Mouse (Mus musculus) limb, embryonic 13.5 days (tissue): ENCODE data around the gene Pomt1. TPM values are rescaled to one million over a fixed set of nuclear protein-coding genes. Genes with fewer than 3 reads are reported as not detected.
A peak's percentile ranks its signal among the peaks of the same experiment; 100 is the strongest.

ENCODE experiments used
- ATAC-seq: fragments of 200-750 bp; cut with Nextera tagmentation; 2 replicates; pipeline ENCODE4 v1.8.0; 2017; ENCODE audit warnings: low read depth, moderate number of reproducible peaks, moderate TSS enrichment; ENCODE audit not compliant: low FRiP score
- H3K27ac ChIP-seq: fragments of 300-500 bp; sonication (generic); 2 replicates; pipeline ENCODE4 v1.5.1; 2015; ENCODE audit warnings: inconsistent platforms, mild to moderate bottlenecking, moderate library complexity
- H3K27me3 ChIP-seq: fragments of 300-500 bp; sonication (generic); 2 replicates; pipeline ENCODE4 v1.6.1; 2015; ENCODE audit warnings: mild to moderate bottlenecking, inconsistent platforms
- H3K36me3 ChIP-seq: fragments of 300-500 bp; sonication (generic); 2 replicates; pipeline ENCODE4 v1.6.1; 2015; ENCODE audit warnings: inconsistent platforms, mild to moderate bottlenecking, moderate library complexity
- H3K4me1 ChIP-seq: fragments of 300-500 bp; sonication (generic); 2 replicates; pipeline ENCODE4 v1.6.1; 2015; ENCODE audit warnings: inconsistent platforms
- H3K4me2 ChIP-seq: fragments of 300-500 bp; sonication (generic); replicated peaks from 2 replicates; pipeline ENCODE4 v1.6.1; 2015; ENCODE audit warnings: inconsistent platforms, mild to moderate bottlenecking, moderate library complexity
- H3K4me3 ChIP-seq: fragments of 300-500 bp; sonication (generic); 2 replicates; pipeline ENCODE4 v1.5.1; 2015; ENCODE audit warnings: moderate library complexity, mild to moderate bottlenecking, inconsistent platforms
- H3K9ac ChIP-seq: fragments of 300-500 bp; sonication (generic); 2 replicates; pipeline ENCODE4 v1.6.1; 2015; ENCODE audit warnings: mild to moderate bottlenecking, inconsistent platforms
- H3K9me3 ChIP-seq: fragments of 300-500 bp; sonication (generic); 2 replicates; pipeline ENCODE4 v1.6.1; 2016; ENCODE audit warnings: inconsistent platforms
- WGBS: fragments of 180-500 bp; shearing (Covaris S2); methylation state at CpG from one replicate; pipeline ENCODE4 v1.1.7; 2015; 5-methylcytosine and 5-hydroxymethylcytosine counted together
- polyA plus RNA-seq: library from polyadenylated mRNA; unstranded; fragments of >200 nt; fragmentation: Nextera tagmentation; extraction: Ambion mirVana; gene quantifications from 2 replicates; pipeline ENCODE4 v1.2.1, GENCODE M21; 2015

Gene Pomt1
- polyA plus RNA-seq, 1 experiment from 2014 or later = 28.0 TPM

- Histone ChIP-seq H3K27me3 (no peaks in the 10 kb centered on the region), H3K9me3 (no peaks in the 10 kb centered on the region), H3K4me3 (no peak overlapping the region), H3K36me3 (peaks cover 64% of the 10 kb centered on the region), H3K9ac (no peak overlapping the region), H3K4me2 (no peak overlapping the region), H3K27ac (no peak overlapping the region), H3K4me1 (peaks cover 8% of the 10 kb centered on the region)
- WGBS = 92% methylated on average over 11 of the region's 11 CpGs
- ATAC-seq = no peak
These were observed 19.9 kb downstream of the Pomt1 start for GRCm38 (mm10) chr2:32256273-32256672.

GRCm38 (mm10) chr2:32258887-32259533, 22.6 kb downstream of the Pomt1 start:
- no peak overlapping the region for H3K27ac ChIP-seq
- WGBS = 57% methylated on average over 6 of the region's 6 CpGs
- no peak for ATAC-seq

GRCm38 (mm10) chr2:32259657-32260417, 23.4 kb downstream of the Pomt1 start, which contains the start of gene Uck1:
Uck1 (minus strand) TSS chr2:32260159.
- H3K4me2 ChIP-seq = peak within 1 kb of the TSS; percentile 85
- H3K27ac ChIP-seq = peak within 1 kb of the TSS; percentile 39; the same call in 1 of the 2 replicates
- WGBS = 2% methylated on average over 59 of the region's 59 CpGs
- no peaks in the 10 kb centered on the region for H3K9me3 ChIP-seq
- peaks cover 28% of the 10 kb centered on the region for H3K36me3 ChIP-seq
- H3K4me1 ChIP-seq = peaks cover 8% of the 10 kb centered on the region
- peak within 1 kb of the TSS; percentile 87 for H3K9ac ChIP-seq
- no peaks in the 10 kb centered on the region for H3K27me3 ChIP-seq
- ATAC-seq = peak; percentile 88
- H3K4me3 ChIP-seq = peak within 1 kb of the TSS; percentile 75

More at GRCm38 (mm10) chr2:32258887-32259533, 22.6 kb downstream of the Pomt1 start:
- Histone ChIP-seq H3K4me3 (peak overlapping the region; percentile 75), H3K9ac (peak overlapping the region; percentile 87), H3K27me3 (no peaks in the 10 kb centered on the region), H3K36me3 (peaks cover 36% of the 10 kb centered on the region), H3K4me2 (peak overlapping the region; percentile 85), H3K4me1 (peaks cover 8% of the 10 kb centered on the region), H3K9me3 (no peaks in the 10 kb centered on the region)

GRCm38 (mm10) chr2:32260635-32261034, 24.2 kb downstream of the Pomt1 start:
- Histone ChIP-seq H3K4me2 (peak overlapping the region; percentile 85), H3K27me3 (no peaks in the 10 kb centered on the region), H3K27ac (no peak overlapping the region), H3K4me1 (peaks cover 8% of the 10 kb centered on the region), H3K36me3 (peaks cover 27% of the 10 kb centered on the region), H3K4me3 (peak overlapping the region; percentile 75; the same call in 1 of the 2 replicates), H3K9ac (no peak overlapping the region), H3K9me3 (no peaks in the 10 kb centered on the region)
- no peak for ATAC-seq
- 33% methylated on average over 4 of the region's 4 CpGs for WGBS

GRCm38 (mm10) chr2:32275823-32276222, 39.4 kb downstream of the Pomt1 start:
- Histone ChIP-seq H3K36me3 (peaks cover 42% of the 10 kb centered on the region), H3K9me3 (no peaks in the 10 kb centered on the region), H3K9ac (no peak overlapping the region), H3K4me1 (no peaks in the 10 kb centered on the region), H3K4me3 (no peak overlapping the region), H3K4me2 (no peak overlapping the region), H3K27ac (no peak overlapping the region), H3K27me3 (no peaks in the 10 kb centered on the region)
- 61% methylated on average over 3 of the region's 3 CpGs for WGBS
- no peak for ATAC-seq

- no peak for ATAC-seq
- Histone ChIP-seq H3K27ac (no peak overlapping the region), H3K4me3 (no peak overlapping the region), H3K36me3 (peaks cover 83% of the 10 kb centered on the region), H3K9ac (no peak overlapping the region), H3K4me2 (no peak overlapping the region), H3K4me1 (peaks cover 10% of the 10 kb centered on the region), H3K27me3 (no peaks in the 10 kb centered on the region), H3K9me3 (no peaks in the 10 kb centered on the region)
- 91% methylated on average over 2 of the region's 2 CpGs for WGBS
These were observed 45.9 kb downstream of the Pomt1 start for GRCm38 (mm10) chr2:32282289-32282688.

GRCm38 (mm10) chr2:32282727-32283126, 46.3 kb downstream of the Pomt1 start:
- H3K4me1 ChIP-seq = peaks cover 10% of the 10 kb centered on the region
- H3K27ac ChIP-seq = no peak overlapping the region
- H3K36me3 ChIP-seq = peaks cover 79% of the 10 kb centered on the region
- H3K27me3 ChIP-seq = no peaks in the 10 kb centered on the region
- 79% methylated on average over 1 of the region's 1 CpGs for WGBS
- ATAC-seq = no peak
- H3K9ac ChIP-seq = no peak overlapping the region
- no peaks in the 10 kb centered on the region for H3K9me3 ChIP-seq
- no peak overlapping the region for H3K4me3 ChIP-seq
- H3K4me2 ChIP-seq = no peak overlapping the region

GRCm38 (mm10) chr2:32283986-32284385, 47.6 kb downstream of the Pomt1 start:
- ATAC-seq = no peak
- Histone ChIP-seq H3K4me1 (peaks cover 14% of the 10 kb centered on the region), H3K9ac (no peak overlapping the region), H3K9me3 (no peaks in the 10 kb centered on the region), H3K27ac (no peak overlapping the region), H3K4me2 (no peak overlapping the region), H3K27me3 (no peaks in the 10 kb centered on the region), H3K36me3 (peaks cover 67% of the 10 kb centered on the region), H3K4me3 (no peak overlapping the region)
- 88% methylated on average over 3 of the region's 3 CpGs for WGBS

- no peak for ATAC-seq
- WGBS = under 1% methylated on average over 23 of the region's 23 CpGs
- peaks cover 33% of the 10 kb centered on the region for H3K36me3 ChIP-seq
- H3K4me2 ChIP-seq = peak within 1 kb of the TSS; percentile 91
- no peaks in the 10 kb centered on the region for H3K27me3 ChIP-seq
- H3K9ac ChIP-seq = peak within 1 kb of the TSS; percentile 94
- H3K9me3 ChIP-seq = no peaks in the 10 kb centered on the region
- H3K4me1 ChIP-seq = peaks cover 26% of the 10 kb centered on the region
- peak within 1 kb of the TSS; percentile 90 for H3K4me3 ChIP-seq
- peak within 1 kb of the TSS; percentile 63; the same call in 1 of the 2 replicates for H3K27ac ChIP-seq
These were observed 51.0 kb downstream of the Pomt1 start, which contains the start of gene Golga2 for GRCm38 (mm10) chr2:32287334-32287840. Golga2 (plus strand) TSS chr2:32287384.

GRCm38 (mm10) chr2:32287923-32288367, 51.6 kb downstream of the Pomt1 start, which contains the start of gene Swi5:
Swi5 (minus strand) TSS chr2:32288075.
- Histone ChIP-seq H3K9ac (peak within 1 kb of the TSS; percentile 94), H3K4me3 (peak within 1 kb of the TSS; percentile 90), H3K27me3 (no peaks in the 10 kb centered on the region), H3K4me1 (peaks cover 26% of the 10 kb centered on the region), H3K36me3 (peaks cover 31% of the 10 kb centered on the region), H3K4me2 (peak within 1 kb of the TSS; percentile 91), H3K9me3 (no peaks in the 10 kb centered on the region), H3K27ac (peak within 1 kb of the TSS; percentile 63; the same call in 1 of the 2 replicates)
- WGBS = under 1% methylated on average over 41 of the region's 41 CpGs
- ATAC-seq = peak; percentile 99

- Histone ChIP-seq H3K27ac (peak overlapping the region; percentile 58; the same call in 1 of the 2 replicates), H3K9me3 (no peaks in the 10 kb centered on the region), H3K9ac (peak overlapping the region; percentile 76), H3K4me3 (peak overlapping the region; percentile 90), H3K27me3 (no peaks in the 10 kb centered on the region), H3K4me1 (peaks cover 26% of the 10 kb centered on the region), H3K4me2 (peak overlapping the region; percentile 91), H3K36me3 (peaks cover 31% of the 10 kb centered on the region)
- WGBS = 2% methylated on average over 29 of the region's 29 CpGs
- peak; percentile 74 for ATAC-seq
These were observed 52.1 kb downstream of the Pomt1 start for GRCm38 (mm10) chr2:32288371-32288931.

GRCm38 (mm10) chr2:32289578-32289977, 53.2 kb downstream of the Pomt1 start:
- H3K4me1 ChIP-seq = peaks cover 26% of the 10 kb centered on the region
- no peak overlapping the region for H3K27ac ChIP-seq
- peak overlapping the region; percentile 91 for H3K4me2 ChIP-seq
- H3K9ac ChIP-seq = no peak overlapping the region
- no peak for ATAC-seq
- H3K27me3 ChIP-seq = no peaks in the 10 kb centered on the region
- peak overlapping the region; percentile 90 for H3K4me3 ChIP-seq
- H3K9me3 ChIP-seq = no peaks in the 10 kb centered on the region
- peaks cover 30% of the 10 kb centered on the region for H3K36me3 ChIP-seq
